Mouse (Mus musculus): ENCODE measurements around the gene Kcnj4. TPM values are rescaled to one million over a fixed set of nuclear protein-coding genes. Genes with fewer than 3 reads are reported as not detected.

Kcnj4 gene
- total RNA-seq, 2 experiments from 2014 or later: 57.7 to 66.4 TPM

Small RNAs within 50 kb of the gene (microRNA-seq; reads per million reads assigned to microRNA genes)
- gene Gm44302: 0 reads per million in 2 experiments

Other genes with a start within 250 kb of the Kcnj4 start
- gene Baiap2l2, start 219.7 kb downstream of the Kcnj4 start, total RNA-seq (2021): 1 to 10 TPM; 2.8 to 4.8 TPM
- gene Pla2g6, start 176.9 kb downstream of the Kcnj4 start, total RNA-seq (2021): 10 to 100 TPM; 18.3 to 22.5 TPM
- gene Maff, start 158.6 kb downstream of the Kcnj4 start, total RNA-seq (2021): 1 to 10 TPM; 1.7 to 2.0 TPM
- gene Tmem184b, start 101.7 kb downstream of the Kcnj4 start, total RNA-seq (2021): 10 to 100 TPM; 46.1 to 48.1 TPM
- 100 to 1,000 TPM; 172 to 178 TPM for gene Csnk1e, start 49.7 kb downstream of the Kcnj4 start, total RNA-seq (2021)
- 1 to 10 TPM; 1.0 to 1.3 TPM for gene Kdelr3, start 11.2 kb upstream of the Kcnj4 start, total RNA-seq (2021)
- gene Ddx17, start 41.5 kb upstream of the Kcnj4 start, total RNA-seq (2021): 100 to 1,000 TPM; 381 to 420 TPM
- 1 to 10 TPM; 1.3 to 1.7 TPM for gene Dmc1, start 99.9 kb upstream of the Kcnj4 start, total RNA-seq (2021)
- 10 to 100 TPM in 1 of 2 experiments, 1 to 10 TPM in 1; 9.2 to 10.1 TPM for gene Fam227a, start 153.7 kb upstream of the Kcnj4 start, total RNA-seq (2021)
- gene Cby1, start 154.0 kb upstream of the Kcnj4 start, total RNA-seq (2021): 10 to 100 TPM; 55.6 to 56.6 TPM
- gene Tomm22, start 165.6 kb upstream of the Kcnj4 start, total RNA-seq (2021): 100 to 1,000 TPM in 1 of 2 experiments, 10 to 100 TPM in 1; 99.9 to 107 TPM
- 10 to 100 TPM; 36.6 to 40.5 TPM for gene Josd1, start 182.7 kb upstream of the Kcnj4 start, total RNA-seq (2021)
- 10 to 100 TPM; 42.5 to 46.8 TPM for gene Gtpbp1, start 185.6 kb upstream of the Kcnj4 start, total RNA-seq (2021)
- 10 to 100 TPM; 16.1 to 19.1 TPM for gene Sun2, start 237.3 kb upstream of the Kcnj4 start, total RNA-seq (2021)

Measured in layer of hippocampus, postnatal 10 days (tissue).